Mouse (Mus musculus): ENCODE data around the gene Ceacam19. TPM values are rescaled to one million over a fixed set of nuclear protein-coding genes. Genes with fewer than 3 reads are reported as not detected.

The Ceacam19 gene
- polyA plus RNA-seq (2017; shearing (Covaris generic)), result not detected

GRCm38 (mm10) chr7:19887849-19888248, at the start of gene Ceacam19:
Gene Ceacam19, minus strand, starts transcription at chr7:19887965.

GRCm38 (mm10) chr7:19920506-19921261, 32.9 kb upstream of the Ceacam19 start, which contains the start of gene Pvr:
Gene Pvr, minus strand, starts transcription at chr7:19921160.

GRCm38 (mm10) chr7:19861199-19861598, 26.6 kb downstream of the Ceacam19 start, which contains the start of gene Ceacam16:
Gene Ceacam16, minus strand, starts transcription at chr7:19861299.

GRCm38 (mm10) chr7:19851858-19852570, 35.8 kb downstream of the Ceacam19 start, which contains the start of gene Gm19345:
Gene Gm19345, plus strand, starts transcription at chr7:19852003.

Other genes starting within 250 kb of the Ceacam19 start
- gene Clptm1, start 222.9 kb downstream of the Ceacam19 start, polyA plus RNA-seq (2017; shearing (Covaris generic)), result 100 to 1,000 TPM; 114 to 162 TPM
- under 1 TPM in 1 of 2 experiments, not detected in 1; 0.38 TPM for gene Apoc2, start 210.0 kb downstream of the Ceacam19 start, polyA plus RNA-seq (2017; shearing (Covaris generic))
- gene Gm44805, start 206.5 kb downstream of the Ceacam19 start, polyA plus RNA-seq (2017; shearing (Covaris generic)), result not detected
- gene Apoc4, start 206.5 kb downstream of the Ceacam19 start, polyA plus RNA-seq (2017; shearing (Covaris generic)), result under 1 TPM in 1 of 2 experiments, not detected in 1; 0.53 TPM
- gene Apoc1, start 195.3 kb downstream of the Ceacam19 start, polyA plus RNA-seq (2017; shearing (Covaris generic)), result 1 to 10 TPM in 1 of 2 experiments, under 1 TPM in 1; 0.67 to 3.8 TPM
- gene Apoe, start 188.8 kb downstream of the Ceacam19 start, polyA plus RNA-seq (2017; shearing (Covaris generic)), result 10 to 100 TPM; 30.0 to 92.3 TPM
- 100 to 1,000 TPM in 1 of 2 experiments, 10 to 100 TPM in 1; 61.9 to 105 TPM for gene Tomm40, start 172.5 kb downstream of the Ceacam19 start, polyA plus RNA-seq (2017; shearing (Covaris generic))
- gene Nectin2, start 137.5 kb downstream of the Ceacam19 start, polyA plus RNA-seq (2017; shearing (Covaris generic)), result 1 to 10 TPM in 1 of 2 experiments, under 1 TPM in 1; 0.47 to 1.9 TPM
- 1 to 10 TPM; 5.2 to 5.4 TPM for gene Bcam, start 116.9 kb downstream of the Ceacam19 start, polyA plus RNA-seq (2017; shearing (Covaris generic))
- 1 to 10 TPM in 1 of 2 experiments, not detected in 1; 1.4 TPM for gene Cblc, start 91.2 kb downstream of the Ceacam19 start, polyA plus RNA-seq (2017; shearing (Covaris generic))
- gene Bcl3, start 65.2 kb downstream of the Ceacam19 start, polyA plus RNA-seq (2017; shearing (Covaris generic)), result 100 to 1,000 TPM; 131 to 135 TPM
- gene Gm19345, start 36.0 kb downstream of the Ceacam19 start, polyA plus RNA-seq (2017; shearing (Covaris generic)), result under 1 TPM; 0.20 to 0.81 TPM
- gene Ceacam16, start 26.7 kb downstream of the Ceacam19 start, polyA plus RNA-seq (2017; shearing (Covaris generic)), result 1 to 10 TPM in 1 of 2 experiments, under 1 TPM in 1; 0.48 to 1.1 TPM
- 10 to 100 TPM; 31.2 to 36.7 TPM for gene Pvr, start 33.2 kb upstream of the Ceacam19 start, polyA plus RNA-seq (2017; shearing (Covaris generic))
- 10 to 100 TPM; 33.0 to 37.6 TPM for gene Igsf23, start 62.8 kb upstream of the Ceacam19 start, polyA plus RNA-seq (2017; shearing (Covaris generic))
- gene Ceacam20, start 77.4 kb upstream of the Ceacam19 start, polyA plus RNA-seq (2017; shearing (Covaris generic)), result not detected
- under 1 TPM in 1 of 2 experiments, not detected in 1; 0.44 TPM for gene Nlrp9b, start 103.5 kb upstream of the Ceacam19 start, polyA plus RNA-seq (2017; shearing (Covaris generic))
- gene Vmn1r91, start 211.7 kb upstream of the Ceacam19 start, polyA plus RNA-seq (2017; shearing (Covaris generic)), result under 1 TPM; 0.11 to 0.22 TPM
- not detected for gene Gm16442, start 234.6 kb upstream of the Ceacam19 start, polyA plus RNA-seq (2017; shearing (Covaris generic))